Comparison of ENCODE assay signal across 8 mouse cellular contexts in the genomic region with DNA sequence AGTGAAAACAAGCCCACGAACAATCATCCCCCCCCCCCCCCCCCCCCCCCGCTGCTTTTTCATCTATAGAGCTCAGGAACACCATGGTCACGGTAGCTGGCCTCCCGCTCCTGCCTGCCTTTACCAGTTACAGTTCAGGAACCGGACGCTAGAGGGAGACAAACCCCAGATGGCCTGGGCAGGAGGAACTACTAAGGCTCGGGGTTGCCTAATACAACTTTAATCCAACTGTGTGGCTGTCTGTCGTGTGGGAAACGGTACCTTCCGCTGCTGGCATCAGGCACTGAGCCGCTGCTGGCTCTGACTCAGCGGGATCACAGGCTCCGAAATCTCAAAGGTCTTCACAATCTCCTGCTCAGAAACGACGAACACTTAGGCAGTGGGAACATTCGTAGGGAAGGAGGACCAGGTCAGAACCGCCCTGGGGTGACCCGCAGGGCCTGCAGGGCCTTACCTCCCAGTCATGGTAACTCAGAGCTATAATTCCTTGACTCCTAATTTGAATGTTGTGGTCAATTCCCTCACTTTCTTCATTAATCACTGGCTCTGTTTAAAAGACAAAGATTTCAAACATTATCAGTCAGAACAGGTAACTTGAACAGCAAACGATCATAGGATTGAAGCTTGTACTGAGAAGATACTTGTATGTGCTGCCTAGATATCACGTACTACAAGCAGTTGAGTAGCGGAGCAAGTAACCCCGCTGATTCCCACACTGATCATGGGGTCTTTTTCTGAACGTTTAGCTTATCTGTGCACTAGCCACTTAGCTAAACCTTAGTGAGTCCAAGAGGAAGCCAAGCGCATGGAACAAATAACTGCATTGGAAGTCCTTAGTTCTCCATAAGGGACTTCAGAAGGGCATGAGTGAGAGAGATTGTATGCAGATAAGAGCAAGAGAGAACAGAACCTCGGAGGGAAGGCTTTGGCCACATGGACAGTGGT. TPM values are rescaled to one million over a fixed set of nuclear protein-coding genes. Genes with fewer than 3 reads are reported as not detected.
DNase-seq lines count a peak whose midpoint lies in the region; ATAC-seq and TF ChIP-seq lines count a peak whose summit lies in the region.

No protein-coding gene starts in this region.

- ATAC-seq in heart, embryonic 12.5 days (ENCODE audit: insufficient number of reproducible peaks, low FRiP score), result peak; percentile 79
- peak; percentile 65 for ATAC-seq in kidney, embryonic 16.5 days (ENCODE audit: low FRiP score, low TSS enrichment)

- H3ac ChIP-seq in myocyte (ENCODE audit: control insufficient read depth, insufficient read length), result no peak overlapping the region

- H3K27ac ChIP-seq in bone marrow macrophage, adult 2 months (ENCODE audit: insufficient read depth, low read depth, low read length), result peak overlapping the region; percentile 61
- H3K27ac ChIP-seq in heart, embryonic 12.5 days (ENCODE audit: poor library complexity, severe bottlenecking), result no peak overlapping the region
- no peak overlapping the region for H3K27ac ChIP-seq in kidney, embryonic 16.5 days (ENCODE audit: low read length)
- H3K27ac ChIP-seq in liver, adult 2 months (replicated peaks; ENCODE audit: insufficient read depth, low read depth, low read length), result peak overlapping the region; percentile 30

- no peak for TF ChIP-seq POLR2A in bone marrow macrophage, adult 2 months (IDR thresholded peaks at IDR 0.05; ENCODE audit: borderline replicate concordance, low read depth, low read length)
- no peak for TF ChIP-seq POLR2A in liver, adult 2 months (IDR thresholded peaks at IDR 0.05; ENCODE audit: extremely low read depth, insufficient read depth, low read length)
- TF ChIP-seq POLR2A in myocyte (IDR thresholded peaks at IDR 0.05; ENCODE audit: insufficient read length, low read depth), result no peak

- H3K79me2 ChIP-seq in liver, adult 2 months (ENCODE audit: control insufficient read depth, insufficient read depth, low read length), result no peaks in the 10 kb centered on the region
- H3K79me2 ChIP-seq in myocyte (ENCODE audit: control insufficient read depth, insufficient read depth), result no peaks in the 10 kb centered on the region

- H3K27me3 ChIP-seq in heart, embryonic 12.5 days (replicated peaks), result no peaks in the 10 kb centered on the region
- H3K27me3 ChIP-seq in kidney, embryonic 16.5 days (ENCODE audit: insufficient read depth, low read length), result no peaks in the 10 kb centered on the region
- no peaks in the 10 kb centered on the region for H3K27me3 ChIP-seq in liver, adult 2 months (ENCODE audit: control insufficient read depth, insufficient read depth, low read length)
- no peaks in the 10 kb centered on the region for H3K27me3 ChIP-seq in myocyte (ENCODE audit: control insufficient read depth, insufficient read depth, insufficient read length)

- 42% methylated on average over 25 of the region's 25 CpGs for WGBS in heart, embryonic 12.5 days
- 49% methylated on average over 24 of the region's 25 CpGs for WGBS in kidney, embryonic 16.5 days
- 31% methylated on average over 25 of the region's 25 CpGs for WGBS in liver, adult 2 months

- H3K4me2 ChIP-seq in heart, embryonic 12.5 days, result no peak overlapping the region
- H3K4me2 ChIP-seq in kidney, embryonic 16.5 days (replicated peaks; ENCODE audit: low read depth, low read length), result no peak overlapping the region
- H3K4me2 ChIP-seq in myocyte (ENCODE audit: low read depth), result no peak overlapping the region

- no peak overlapping the region for H3K9ac ChIP-seq in heart, embryonic 12.5 days
- H3K9ac ChIP-seq in kidney, embryonic 16.5 days (replicated peaks; ENCODE audit: low read length), result no peak overlapping the region
- H3K9ac ChIP-seq in liver, adult 2 months (ENCODE audit: low read depth, low read length), result no peak overlapping the region

- H3K4me3 ChIP-seq in bone marrow macrophage, adult 2 months (ENCODE audit: insufficient read depth, low read length), result no peak overlapping the region
- no peak overlapping the region for H3K4me3 ChIP-seq in heart, embryonic 12.5 days
- H3K4me3 ChIP-seq in kidney, embryonic 16.5 days (ENCODE audit: low read length), result no peak overlapping the region
- H3K4me3 ChIP-seq in liver, adult 2 months (ENCODE audit: insufficient read depth, low read depth, low read length), result no peak overlapping the region
- no peak overlapping the region for H3K4me3 ChIP-seq in myocyte

- DNase-seq in B cell, adult 2 months, result peak; percentile 92 to 93
- DNase-seq in fat pad, adult 2 months (ENCODE audit: extremely low read depth, low read depth, low spot score), result peak; percentile 50
- peak; percentile 93 for DNase-seq in liver, adult 2 months (ENCODE audit: extremely low read depth, low read depth, low spot score)
- peak; percentile 86 to 95 for DNase-seq in spleen, postnatal 4 days (ENCODE audit: low spot score in 2 of 2)

- peaks cover 66% of the 10 kb centered on the region for H3K36me3 ChIP-seq in heart, embryonic 12.5 days
- peaks cover 60% of the 10 kb centered on the region for H3K36me3 ChIP-seq in kidney, embryonic 16.5 days (ENCODE audit: insufficient read depth, low read length)
- peaks cover 43% of the 10 kb centered on the region for H3K36me3 ChIP-seq in liver, adult 2 months (ENCODE audit: control insufficient read depth, insufficient read depth, low read length)
- peaks cover 29% of the 10 kb centered on the region for H3K36me3 ChIP-seq in myocyte (ENCODE audit: control insufficient read depth, insufficient read depth)

- no peaks in the 10 kb centered on the region for H3K9me3 ChIP-seq in heart, embryonic 12.5 days (replicated peaks)
- H3K9me3 ChIP-seq in kidney, embryonic 16.5 days (ENCODE audit: low read length), result no peaks in the 10 kb centered on the region

- TF ChIP-seq CTCF in bone marrow macrophage, adult 2 months (IDR thresholded peaks at IDR 0.05; ENCODE audit: low read depth, low read length), result peak; percentile 50; the same call in 1 of the 2 replicates
- TF ChIP-seq CTCF in liver, adult 2 months (IDR thresholded peaks at IDR 0.05; ENCODE audit: low read depth, low read length), result peak; percentile 98

- H3K4me1 ChIP-seq in bone marrow macrophage, adult 2 months (ENCODE audit: control insufficient read depth, insufficient read depth, low read length), result peaks cover 3% of the 10 kb centered on the region
- H3K4me1 ChIP-seq in heart, embryonic 12.5 days (replicated peaks), result peaks cover 9% of the 10 kb centered on the region
- H3K4me1 ChIP-seq in kidney, embryonic 16.5 days (ENCODE audit: insufficient read depth, low read length), result no peaks in the 10 kb centered on the region
- peaks cover 6% of the 10 kb centered on the region for H3K4me1 ChIP-seq in liver, adult 2 months (ENCODE audit: control insufficient read depth, insufficient read depth, low read length)

TF ChIP-seq in myocyte, 11 proteins besides CTCF, POLR2A, EP300 and RAD21:
- TF ChIP-seq MYOG (IDR thresholded peaks at IDR 0.05; ENCODE audit: control insufficient read depth in 1 of 3, insufficient read depth in 1 of 3, insufficient read length in 2 of 3, low read depth in 2 of 3) (no peak), MYOD1 (IDR thresholded peaks at IDR 0.05; ENCODE audit: control insufficient read depth in 1 of 3, insufficient read length in 2 of 3, low read depth in 2 of 3) (no peak), MAX (IDR thresholded peaks at IDR 0.05; ENCODE audit: low read depth) (no peak), E2F4 (IDR thresholded peaks at IDR 0.05; ENCODE audit: insufficient read depth) (no peak), TCF12 (IDR thresholded peaks at IDR 0.05; ENCODE audit: insufficient read depth, poor library complexity, severe bottlenecking) (no peak), CEBPB (IDR thresholded peaks at IDR 0.05; ENCODE audit: insufficient read depth, poor library complexity, severe bottlenecking) (peak; percentile 53; the same call in 1 of the 2 replicates), POLR2AphosphoS2 (IDR thresholded peaks at IDR 0.05; ENCODE audit: insufficient read length, low read depth) (no peak)

RNA-seq across cellular contexts. Expression of a gene that starts 13.4 kb away (rescaled TPM):
- polyA plus RNA-seq in bone marrow macrophage, adult 2 months (2012; ENCODE audit: insufficient read depth, insufficient read length, missing spikeins), result 37.7 and 41.0 TPM in 2 replicates
- 62.8 and 63.3 TPM in 2 replicates for polyA plus RNA-seq in heart, embryonic 12.5 days (2016; fragmentation: Nextera tagmentation; extraction: Ambion mirVana)
- polyA plus RNA-seq in kidney, embryonic 16.5 days (2015; fragmentation: Nextera tagmentation; extraction: Ambion mirVana), result 58.5 and 68.6 TPM in 2 replicates
- total RNA-seq in liver, adult 2 months (2014; rRNA removed), result 17.3 and 23.7 TPM in 2 replicates
- polyA plus RNA-seq in liver, adult 2 months (2012; rRNA removed), result 4.3 and 4.4 TPM in 2 replicates
- polyA plus RNA-seq in myocyte (2012; fragmentation: generic; extraction: Trizol), result 9.8 TPM

RNA-seq across cellular contexts. Expression of a gene that starts 39.3 kb away (rescaled TPM):
- 55.3 and 65.1 TPM in 2 replicates for polyA plus RNA-seq in bone marrow macrophage, adult 2 months (2012; ENCODE audit: insufficient read depth, insufficient read length, missing spikeins)
- polyA plus RNA-seq in heart, embryonic 12.5 days (2016; fragmentation: Nextera tagmentation; extraction: Ambion mirVana), result 138 and 142 TPM in 2 replicates
- polyA plus RNA-seq in kidney, embryonic 16.5 days (2015; fragmentation: Nextera tagmentation; extraction: Ambion mirVana), result 155 and 159 TPM in 2 replicates
- total RNA-seq in liver, adult 2 months (2014; rRNA removed), result 58.5 and 73.5 TPM in 2 replicates
- 20.8 and 24.7 TPM in 2 replicates for polyA plus RNA-seq in liver, adult 2 months (2012; rRNA removed)
- polyA plus RNA-seq in myocyte (2012; fragmentation: generic; extraction: Trizol), result 24.4 TPM

RNA-seq across cellular contexts. Expression of a gene that starts 43.6 kb away (rescaled TPM):
- polyA plus RNA-seq in bone marrow macrophage, adult 2 months (2012; ENCODE audit: insufficient read depth, insufficient read length, missing spikeins), result 2.9 and 3.9 TPM in 2 replicates
- polyA plus RNA-seq in heart, embryonic 12.5 days (2016; fragmentation: Nextera tagmentation; extraction: Ambion mirVana), result 53.7 and 58.6 TPM in 2 replicates
- 31.3 and 40.0 TPM in 2 replicates for polyA plus RNA-seq in kidney, embryonic 16.5 days (2015; fragmentation: Nextera tagmentation; extraction: Ambion mirVana)
- total RNA-seq in liver, adult 2 months (2014; rRNA removed), result 13.5 and 14.3 TPM in 2 replicates
- polyA plus RNA-seq in liver, adult 2 months (2012; rRNA removed), result 8.4 and 10.0 TPM in 2 replicates
- polyA plus RNA-seq in myocyte (2012; fragmentation: generic; extraction: Trizol), result 61.8 TPM

Comparison
In these comparisons a context has a peak if more than half of its experiments do, and no peak if none do; other contexts are left out.
1. H3K27ac ChIP-seq: peak in bone marrow macrophage, adult 2 months (single experiment) and liver, adult 2 months (single experiment); none in heart, embryonic 12.5 days (single experiment) and kidney, embryonic 16.5 days (single experiment).
2. Peak in every context shown above with its lines, with median percentiles within 50 percentile points of each other: DNase-seq.